Mouse (Mus musculus) midbrain, embryonic 10.5 days (tissue): ENCODE measurements at regions not wholly inside any gene's neighbourhood (a gene's known extent, or its start where the extent isn't known, plus 50 kb on each side); places are given as distances from the start of the nearest gene placed in this dataset.
"Not testable (repeated sequence)": the region's sequence is repeated elsewhere in the genome, so short reads cannot be mapped to it uniquely, and the experiment has no call there.

ENCODE experiments used
- DNase-seq: peaks from one replicate; pipeline ENCODE4 v3.0.0-alpha.2; 2017; ENCODE audit warnings: low spot score
- H3K27ac ChIP-seq: fragments of 300-500 bp; sonication (generic); replicated peaks from 2 replicates; pipeline ENCODE4 v1.5.1; 2016; ENCODE audit warnings: mild to moderate bottlenecking
- H3K27me3 ChIP-seq: fragments of 300-500 bp; sonication (generic); 2 replicates; pipeline ENCODE4 v1.6.1; 2016; ENCODE audit warnings: low read depth, mild to moderate bottlenecking; ENCODE audit not compliant: poor library complexity, severe bottlenecking
- H3K36me3 ChIP-seq: fragments of 300-500 bp; sonication (generic); 2 replicates; pipeline ENCODE4 v1.6.1; 2016; ENCODE audit warnings: mild to moderate bottlenecking, moderate library complexity
- H3K4me1 ChIP-seq: fragments of 300-500 bp; sonication (generic); 2 replicates; pipeline ENCODE4 v1.6.1; 2016
- H3K4me3 ChIP-seq: fragments of 300-500 bp; sonication (generic); 2 replicates; pipeline ENCODE4 v1.5.1; 2016; ENCODE audit warnings: mild to moderate bottlenecking, moderate library complexity
- H3K9me3 ChIP-seq: fragments of 300-500 bp; sonication (generic); replicated peaks from 2 replicates; pipeline ENCODE4 v1.6.1; 2016; ENCODE audit warnings: mild to moderate bottlenecking
- WGBS: fragments of 180-500 bp; shearing (Covaris S2); methylation state at CpG from one replicate; pipeline ENCODE4 v1.1.7; 2016; 5-methylcytosine and 5-hydroxymethylcytosine counted together

GRCm38 (mm10) chr16:9046864-9047263 is 217.0 kb downstream of the 1810013L24Rik start:
- Histone ChIP-seq H3K4me1 (no peaks in the 10 kb centered on the region), H3K27me3 (no peaks in the 10 kb centered on the region), H3K9me3 (no peaks in the 10 kb centered on the region), H3K27ac (no peak overlapping the region), H3K36me3 (no peaks in the 10 kb centered on the region), H3K4me3 (no peak overlapping the region)
- 89% methylated on average over 2 of the region's 2 CpGs for WGBS
- no peak for DNase-seq

GRCm38 (mm10) chr16:9054415-9054814 is 224.5 kb downstream of the 1810013L24Rik start:
- 0 out of 2 replicates have a peak overlapping the region, but pooled peaks have one; percentile 42 for H3K27ac ChIP-seq
- peaks cover 6% of the 10 kb centered on the region; the same call in 1 of the 2 replicates for H3K4me1 ChIP-seq
- H3K27me3 ChIP-seq: no peaks in the 10 kb centered on the region
- no peak overlapping the region for H3K4me3 ChIP-seq
- DNase-seq: no peak
- 78% methylated on average over 4 of the region's 4 CpGs for WGBS
- no peaks in the 10 kb centered on the region for H3K9me3 ChIP-seq
- H3K36me3 ChIP-seq: no peaks in the 10 kb centered on the region

GRCm38 (mm10) chr16:9056430-9056829 is 226.5 kb downstream of the 1810013L24Rik start:
- Histone ChIP-seq H3K27me3 (no peaks in the 10 kb centered on the region), H3K4me3 (no peak overlapping the region), H3K4me1 (peaks cover 6% of the 10 kb centered on the region; the same call in 1 of the 2 replicates), H3K36me3 (no peaks in the 10 kb centered on the region), H3K27ac (no peak overlapping the region), H3K9me3 (no peaks in the 10 kb centered on the region)
- WGBS: 85% methylated on average over 3 of the region's 3 CpGs
- DNase-seq: no peak

GRCm38 (mm10) chr16:9071526-9071925 is 241.6 kb downstream of the 1810013L24Rik start:
- no peaks in the 10 kb centered on the region; the same call in 1 of the 2 replicates for H3K9me3 ChIP-seq
- H3K4me1 ChIP-seq: no peaks in the 10 kb centered on the region
- DNase-seq: no peak
- no peaks in the 10 kb centered on the region for H3K27me3 ChIP-seq
- H3K36me3 ChIP-seq: no peaks in the 10 kb centered on the region
- H3K4me3 ChIP-seq: no peak overlapping the region
- 94% methylated on average over 4 of the region's 4 CpGs for WGBS
- no peak overlapping the region for H3K27ac ChIP-seq

GRCm38 (mm10) chr16:9071956-9072355 is 242.1 kb downstream of the 1810013L24Rik start:
- not testable (repeated sequence) for DNase-seq, H3K27me3 ChIP-seq
- WGBS: 95% methylated on average over 5 of the region's 5 CpGs

GRCm38 (mm10) chr16:9074295-9074694 is 244.4 kb downstream of the 1810013L24Rik start:
- 87% methylated on average over 4 of the region's 4 CpGs for WGBS
- no peak overlapping the region for H3K4me3 ChIP-seq
- H3K4me1 ChIP-seq: peaks cover 19% of the 10 kb centered on the region
- no peaks in the 10 kb centered on the region; the same call in 1 of the 2 replicates for H3K9me3 ChIP-seq
- no peak for DNase-seq
- H3K27ac ChIP-seq: no peak overlapping the region
- no peaks in the 10 kb centered on the region for H3K27me3 ChIP-seq
- H3K36me3 ChIP-seq: no peaks in the 10 kb centered on the region

More at GRCm38 (mm10) chr16:9071956-9072355, 242.1 kb downstream of the 1810013L24Rik start:
- H3K36me3 ChIP-seq, H3K4me3 ChIP-seq, H3K9me3 ChIP-seq, H3K27ac ChIP-seq, H3K4me1 ChIP-seq: not testable (repeated sequence)

- Histone ChIP-seq H3K4me1 (peaks cover 25% of the 10 kb centered on the region), H3K27me3 (peaks cover 16% of the 10 kb centered on the region; the same call in 1 of the 2 replicates), H3K9me3 (no peaks in the 10 kb centered on the region), H3K27ac (no peak overlapping the region; the same call in 1 of the 2 replicates), H3K4me3 (no peak overlapping the region), H3K36me3 (no peaks in the 10 kb centered on the region)
- 73% methylated on average over 2 of the region's 2 CpGs for WGBS
- DNase-seq: no peak
Observed at GRCm38 (mm10) chr16:9077451-9077850, 247.6 kb downstream of the 1810013L24Rik start.

- 51% methylated on average over 4 of the region's 4 CpGs for WGBS
- H3K27ac ChIP-seq: peak overlapping the region; percentile 28; the same call in 1 of the 2 replicates
Observed at GRCm38 (mm10) chr16:9078405-9078942, 248.6 kb downstream of the 1810013L24Rik start.

GRCm38 (mm10) chr16:9083040-9083439 is 253.1 kb downstream of the 1810013L24Rik start:
- Histone ChIP-seq H3K36me3 (no peaks in the 10 kb centered on the region), H3K4me3 (no peak overlapping the region), H3K9me3 (no peaks in the 10 kb centered on the region), H3K4me1 (peaks cover 27% of the 10 kb centered on the region), H3K27ac (no peak overlapping the region), H3K27me3 (peaks cover 16% of the 10 kb centered on the region; the same call in 1 of the 2 replicates)
- WGBS: 90% methylated on average over 3 of the region's 3 CpGs
- no peak for DNase-seq

More at GRCm38 (mm10) chr16:9078405-9078942, 248.6 kb downstream of the 1810013L24Rik start:
- Histone ChIP-seq H3K4me3 (no peak overlapping the region), H3K9me3 (no peaks in the 10 kb centered on the region), H3K36me3 (no peaks in the 10 kb centered on the region), H3K4me1 (peaks cover 25% of the 10 kb centered on the region), H3K27me3 (peaks cover 16% of the 10 kb centered on the region; the same call in 1 of the 2 replicates)
- DNase-seq: no peak

- 64% methylated on average over 2 of the region's 2 CpGs for WGBS
- no peaks in the 10 kb centered on the region for H3K9me3 ChIP-seq
- no peak overlapping the region for H3K27ac ChIP-seq
- H3K4me3 ChIP-seq: no peak overlapping the region
- peaks cover 20% of the 10 kb centered on the region for H3K4me1 ChIP-seq
- no peak for DNase-seq
- H3K36me3 ChIP-seq: no peaks in the 10 kb centered on the region
- peaks cover 16% of the 10 kb centered on the region; the same call in 1 of the 2 replicates for H3K27me3 ChIP-seq
Observed at GRCm38 (mm10) chr16:9083740-9084139, 253.8 kb downstream of the 1810013L24Rik start.

GRCm38 (mm10) chr16:9084581-9084980 is 254.7 kb downstream of the 1810013L24Rik start:
- 90% methylated on average over 1 of the region's 1 CpGs for WGBS
- peaks cover 14% of the 10 kb centered on the region; the same call in 1 of the 2 replicates for H3K27me3 ChIP-seq
- H3K4me3 ChIP-seq: no peak overlapping the region
- DNase-seq: no peak
- no peaks in the 10 kb centered on the region for H3K9me3 ChIP-seq
- H3K36me3 ChIP-seq: no peaks in the 10 kb centered on the region
- H3K27ac ChIP-seq: no peak overlapping the region
- peaks cover 12% of the 10 kb centered on the region for H3K4me1 ChIP-seq

GRCm38 (mm10) chr16:9085133-9085532 is 255.2 kb downstream of the 1810013L24Rik start:
- no peaks in the 10 kb centered on the region for H3K9me3 ChIP-seq
- 81% methylated on average over 1 of the region's 1 CpGs for WGBS
- no peak overlapping the region for H3K4me3 ChIP-seq
- peaks cover 9% of the 10 kb centered on the region for H3K4me1 ChIP-seq
- peaks cover 8% of the 10 kb centered on the region; the same call in 1 of the 2 replicates for H3K27me3 ChIP-seq
- H3K27ac ChIP-seq: no peak overlapping the region
- DNase-seq: no peak
- H3K36me3 ChIP-seq: no peaks in the 10 kb centered on the region

- DNase-seq: no peak
- Histone ChIP-seq H3K36me3 (no peaks in the 10 kb centered on the region), H3K27ac (no peak overlapping the region), H3K4me3 (no peak overlapping the region), H3K9me3 (no peaks in the 10 kb centered on the region), H3K4me1 (peaks cover 9% of the 10 kb centered on the region), H3K27me3 (peaks cover 2% of the 10 kb centered on the region; the same call in 1 of the 2 replicates)
- WGBS: 92% methylated on average over 5 of the region's 5 CpGs
Observed at GRCm38 (mm10) chr16:9085977-9086376, 256.1 kb downstream of the 1810013L24Rik start.
